Mouse (Mus musculus) liver, postnatal 0 days (tissue): ENCODE data around the gene Msi2.

Experiments used
- CTCF ChIP-seq: sonication (generic); IDR thresholded peaks from 2 replicates; pipeline ENCODE4 v1.5.1; 2016; ENCODE audit warnings: antibody characterized with exemption, low read depth
- EP300 ChIP-seq: IDR thresholded peaks from 2 replicates; pipeline ENCODE4 v1.6.1; 2016; ENCODE audit warnings: antibody characterized with exemption, low read depth, mild to moderate bottlenecking

- TF ChIP-seq CTCF (no peak), EP300 (no peak)
These were observed 181.0 kb downstream of the Msi2 start for GRCm38 (mm10) chr11:88537344-88537743.
